Mouse (Mus musculus): ENCODE measurements around the gene Pde6h. TPM values are rescaled to one million over a fixed set of nuclear protein-coding genes. Genes with fewer than 3 reads are reported as not detected.
A peak's percentile ranks its signal among the peaks of the same experiment; 100 is the strongest.

Gene Pde6h
- polyA plus RNA-seq, 1 experiment from 2014 or later = not detected

DNA sequence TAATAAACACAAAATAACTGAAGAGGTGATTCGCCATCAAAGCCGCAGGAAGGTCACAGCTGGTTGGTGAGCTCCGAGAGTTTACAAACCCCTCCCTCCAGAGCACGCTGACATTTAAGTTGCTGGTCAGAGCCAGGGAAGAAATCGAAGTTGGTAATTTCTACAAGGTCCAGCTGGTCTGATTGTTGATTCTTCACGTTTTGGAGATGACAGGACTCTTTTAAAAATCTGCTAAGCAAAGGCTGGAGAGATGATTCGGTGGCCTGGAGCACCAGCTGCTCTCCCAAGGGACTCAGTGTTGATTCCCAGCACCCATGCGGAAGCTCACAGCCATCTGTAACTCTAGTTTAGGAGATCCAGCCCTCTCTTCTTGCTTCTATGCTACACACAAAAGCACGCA is 12.7 kb downstream of the Pde6h start:
- Histone ChIP-seq H3K4me2 (ENCODE audit: low read length) (no peak overlapping the region), H3K27me3 (ENCODE audit: control insufficient read depth, insufficient read depth, low read length) (no peaks in the 10 kb centered on the region), H3K36me3 (ENCODE audit: control insufficient read depth, insufficient read depth, low read length) (peaks cover 6% of the 10 kb centered on the region; the same call in 1 of the 2 replicates), H3K9ac (ENCODE audit: low read length) (no peak overlapping the region), H3K27ac (replicated peaks in 1 of 2; ENCODE audit: control insufficient read depth in 1 of 2, insufficient read depth in 1 of 2, low read depth in 2 of 2, low read length in 2 of 2) (no peak overlapping the region), H3K9me3 (ENCODE audit: control insufficient read depth, low read length) (no peaks in the 10 kb centered on the region), H3K4me1 (ENCODE audit: control insufficient read depth in 2 of 2, insufficient read depth in 2 of 2, low read length in 2 of 2) (peaks cover 15 to 20% of the 10 kb centered on the region in 2 experiments), H3K4me3 (ENCODE audit: control insufficient read depth in 1 of 2, insufficient read depth in 1 of 2, low read depth in 1 of 2, low read length in 2 of 2) (no peak overlapping the region)
- 85% methylated on average over 9 of the region's 9 CpGs for WGBS
- ATAC-seq (ENCODE audit: insufficient number of reproducible peaks, insufficient read depth, low FRiP score, low read depth) = no peak

- H3K27ac ChIP-seq (replicated peaks in 1 of 2; ENCODE audit: control insufficient read depth in 1 of 2, insufficient read depth in 1 of 2, low read depth in 2 of 2, low read length in 2 of 2) = no peak overlapping the region
- H3K4me3 ChIP-seq (ENCODE audit: control insufficient read depth in 1 of 2, insufficient read depth in 1 of 2, low read depth in 1 of 2, low read length in 2 of 2) = no peak overlapping the region
- peaks cover 3% of the 10 kb centered on the region; the same call in 1 of the 2 replicates for H3K36me3 ChIP-seq (ENCODE audit: control insufficient read depth, insufficient read depth, low read length)
- no peak overlapping the region for H3K4me2 ChIP-seq (ENCODE audit: low read length)
- H3K9me3 ChIP-seq (ENCODE audit: control insufficient read depth, low read length) = no peaks in the 10 kb centered on the region
- H3K27me3 ChIP-seq (ENCODE audit: control insufficient read depth, insufficient read depth, low read length) = no peaks in the 10 kb centered on the region
- no peak for ATAC-seq (ENCODE audit: insufficient number of reproducible peaks, insufficient read depth, low FRiP score, low read depth)
- no peak overlapping the region for H3K9ac ChIP-seq (ENCODE audit: low read length)
- peaks cover 19 to 26% of the 10 kb centered on the region in 2 experiments for H3K4me1 ChIP-seq (ENCODE audit: control insufficient read depth in 2 of 2, insufficient read depth in 2 of 2, low read length in 2 of 2)
- WGBS = 76% methylated on average over 3 of the region's 3 CpGs
Observed at GRCm38 (mm10) chr6:136937117-136937516, 13.5 kb downstream of the Pde6h start.

- peaks cover 19 to 28% of the 10 kb centered on the region in 2 experiments for H3K4me1 ChIP-seq (ENCODE audit: control insufficient read depth in 2 of 2, insufficient read depth in 2 of 2, low read length in 2 of 2)
- H3K27me3 ChIP-seq (ENCODE audit: control insufficient read depth, insufficient read depth, low read length) = no peaks in the 10 kb centered on the region
- H3K4me3 ChIP-seq (ENCODE audit: control insufficient read depth in 1 of 2, insufficient read depth in 1 of 2, low read depth in 1 of 2, low read length in 2 of 2) = no peak overlapping the region
- WGBS = 57% methylated on average over 18 of the region's 18 CpGs
- H3K9me3 ChIP-seq (ENCODE audit: control insufficient read depth, low read length) = no peaks in the 10 kb centered on the region
- no peak; the same call in 1 of the 2 replicates for ATAC-seq (ENCODE audit: insufficient number of reproducible peaks, insufficient read depth, low FRiP score, low read depth)
- H3K27ac ChIP-seq (replicated peaks in 1 of 2; ENCODE audit: control insufficient read depth in 1 of 2, insufficient read depth in 1 of 2, low read depth in 2 of 2, low read length in 2 of 2) = peak overlapping the region; percentile 51 to 61
- H3K9ac ChIP-seq (ENCODE audit: low read length) = peak overlapping the region; percentile 28; the same call in 1 of the 2 replicates
- H3K4me2 ChIP-seq (ENCODE audit: low read length) = peak overlapping the region; percentile 35
- no peaks in the 10 kb centered on the region for H3K36me3 ChIP-seq (ENCODE audit: control insufficient read depth, insufficient read depth, low read length)
Observed at GRCm38 (mm10) chr6:136938331-136939126, 14.9 kb downstream of the Pde6h start.

- WGBS = 50% methylated on average over 14 of the region's 14 CpGs
Observed at GRCm38 (mm10) chr6:136939326-136940187, 15.9 kb downstream of the Pde6h start.

GRCm38 (mm10) chr6:136940188-136940960 is 16.7 kb downstream of the Pde6h start:
- H3K4me1 ChIP-seq (ENCODE audit: control insufficient read depth in 2 of 2, insufficient read depth in 2 of 2, low read length in 2 of 2) = peaks cover 19 to 28% of the 10 kb centered on the region in 2 experiments
- peak overlapping the region; percentile 27 to 36 for H3K4me3 ChIP-seq (ENCODE audit: control insufficient read depth in 1 of 2, insufficient read depth in 1 of 2, low read depth in 1 of 2, low read length in 2 of 2)
- H3K27ac ChIP-seq (replicated peaks in 1 of 2; ENCODE audit: control insufficient read depth in 1 of 2, insufficient read depth in 1 of 2, low read depth in 2 of 2, low read length in 2 of 2) = peak overlapping the region; percentile 82 to 85
- 67% methylated on average over 11 of the region's 11 CpGs for WGBS
- no peak for ATAC-seq (ENCODE audit: insufficient number of reproducible peaks, insufficient read depth, low FRiP score, low read depth)
- no peaks in the 10 kb centered on the region for H3K36me3 ChIP-seq (ENCODE audit: control insufficient read depth, insufficient read depth, low read length)
- peak overlapping the region; percentile 57 for H3K4me2 ChIP-seq (ENCODE audit: low read length)
- H3K9ac ChIP-seq (ENCODE audit: low read length) = peak overlapping the region; percentile 59; the same call in 1 of the 2 replicates
- no peaks in the 10 kb centered on the region for H3K9me3 ChIP-seq (ENCODE audit: control insufficient read depth, low read length)
- H3K27me3 ChIP-seq (ENCODE audit: control insufficient read depth, insufficient read depth, low read length) = no peaks in the 10 kb centered on the region

More at GRCm38 (mm10) chr6:136939326-136940187, 15.9 kb downstream of the Pde6h start:
- H3K9ac ChIP-seq (ENCODE audit: low read length) = peak overlapping the region; percentile 59; the same call in 1 of the 2 replicates
- H3K4me1 ChIP-seq (ENCODE audit: control insufficient read depth in 2 of 2, insufficient read depth in 2 of 2, low read length in 2 of 2) = peaks cover 19 to 28% of the 10 kb centered on the region in 2 experiments
- H3K9me3 ChIP-seq (ENCODE audit: control insufficient read depth, low read length) = no peaks in the 10 kb centered on the region
- H3K36me3 ChIP-seq (ENCODE audit: control insufficient read depth, insufficient read depth, low read length) = no peaks in the 10 kb centered on the region
- H3K4me2 ChIP-seq (ENCODE audit: low read length) = peak overlapping the region; percentile 57
- no peaks in the 10 kb centered on the region for H3K27me3 ChIP-seq (ENCODE audit: control insufficient read depth, insufficient read depth, low read length)
- ATAC-seq (ENCODE audit: insufficient number of reproducible peaks, insufficient read depth, low FRiP score, low read depth) = no peak
- no peak overlapping the region for H3K4me3 ChIP-seq (ENCODE audit: control insufficient read depth in 1 of 2, insufficient read depth in 1 of 2, low read depth in 1 of 2, low read length in 2 of 2)
- H3K27ac ChIP-seq (replicated peaks in 1 of 2; ENCODE audit: control insufficient read depth in 1 of 2, insufficient read depth in 1 of 2, low read depth in 2 of 2, low read length in 2 of 2) = peak overlapping the region; percentile 82 to 85; a peak in 3 of 4 replicates

DNA sequence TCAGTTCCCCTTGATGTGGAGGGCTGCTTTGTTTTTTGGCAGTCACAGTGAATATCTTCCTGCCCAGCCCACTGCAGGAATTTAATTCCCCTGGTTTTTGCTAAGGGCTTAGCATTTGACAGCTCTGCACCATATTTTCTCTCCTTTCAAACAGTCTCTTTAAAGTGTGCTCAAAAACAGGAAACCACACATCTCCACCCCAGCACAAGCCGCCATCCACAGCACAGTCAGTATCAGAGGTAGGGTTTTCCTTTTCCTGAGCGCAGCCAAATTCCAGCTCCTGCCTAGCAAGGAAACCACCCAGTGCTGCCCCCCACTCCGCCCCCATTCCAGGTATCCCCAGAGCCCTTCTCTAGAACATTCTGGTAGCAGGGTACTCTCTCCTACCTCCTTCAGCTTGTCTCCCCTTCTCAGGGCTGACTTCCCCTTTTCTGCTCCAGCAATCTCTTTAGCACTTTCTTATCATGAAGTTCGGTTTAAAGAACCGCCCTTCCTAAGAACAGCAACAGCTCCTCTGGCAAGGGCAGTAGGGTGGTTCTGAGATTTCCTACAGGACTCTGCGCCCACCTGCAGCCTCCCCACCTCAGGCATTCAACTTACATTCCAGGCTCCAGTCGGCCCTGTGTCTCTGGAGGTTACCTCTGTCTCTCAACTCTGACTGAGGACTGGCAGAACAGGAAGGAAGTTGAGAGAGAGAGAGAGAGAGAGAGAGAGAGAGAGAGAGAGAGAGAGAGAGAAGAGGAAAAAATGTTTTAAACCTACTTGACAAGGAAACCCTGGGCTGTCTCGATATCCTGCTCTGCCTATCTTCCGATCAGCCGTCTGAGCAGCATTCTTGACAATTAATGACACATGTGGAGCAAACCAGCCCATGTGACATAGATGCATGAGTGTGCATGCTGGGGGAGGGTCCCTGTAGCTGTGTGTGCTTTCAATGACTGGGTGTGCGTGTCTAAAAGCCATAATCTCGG is 17.7 kb downstream of the Pde6h start, which contains the start of gene Arhgdib:
Gene Arhgdib, minus strand, starts transcription at position 849 of the 971 bp plus-strand sequence.
- WGBS = 22% methylated on average over 12 of the region's 12 CpGs
- H3K27ac ChIP-seq (replicated peaks in 1 of 2; ENCODE audit: control insufficient read depth in 1 of 2, insufficient read depth in 1 of 2, low read depth in 2 of 2, low read length in 2 of 2) = peak within 1 kb of the TSS; percentile 82 to 85
- H3K36me3 ChIP-seq (ENCODE audit: control insufficient read depth, insufficient read depth, low read length) = no peaks in the 10 kb centered on the region
- H3K4me3 ChIP-seq (ENCODE audit: control insufficient read depth in 1 of 2, insufficient read depth in 1 of 2, low read depth in 1 of 2, low read length in 2 of 2) = peak within 1 kb of the TSS; percentile 27 to 36
- H3K9me3 ChIP-seq (ENCODE audit: control insufficient read depth, low read length) = no peaks in the 10 kb centered on the region
- ATAC-seq (ENCODE audit: insufficient number of reproducible peaks, insufficient read depth, low FRiP score, low read depth) = peak; percentile 71
- peaks cover 17 to 28% of the 10 kb centered on the region in 2 experiments for H3K4me1 ChIP-seq (ENCODE audit: control insufficient read depth in 2 of 2, insufficient read depth in 2 of 2, low read length in 2 of 2)
- H3K4me2 ChIP-seq (ENCODE audit: low read length) = peak within 1 kb of the TSS; percentile 57
- no peaks in the 10 kb centered on the region for H3K27me3 ChIP-seq (ENCODE audit: control insufficient read depth, insufficient read depth, low read length)
- peak within 1 kb of the TSS; percentile 59 for H3K9ac ChIP-seq (ENCODE audit: low read length)
